Mouse (Mus musculus) testis, adult 2 months (tissue): ENCODE measurements at regions not wholly inside any gene's neighbourhood (a gene's known extent, or its start where the extent isn't known, plus 50 kb on each side); places are given as distances from the start of the nearest gene placed in this dataset.

Experiments used
- CTCF ChIP-seq: fragments of 200-500 bp; IDR thresholded peaks from 2 replicates; pipeline ENCODE4 v1.5.1; 2012; ENCODE audit warnings: low read depth, mild to moderate bottlenecking, inconsistent platforms, low read length, moderate library complexity; ENCODE audit not compliant: control insufficient read depth, insufficient read depth, insufficient replicate concordance
- POLR2A ChIP-seq: fragments of 200-500 bp; IDR thresholded peaks from 2 replicates; pipeline ENCODE4 v1.6.1; 2012; ENCODE audit warnings: low read depth, mild to moderate bottlenecking, inconsistent platforms, low read length, moderate library complexity; ENCODE audit not compliant: control insufficient read depth

GRCm38 (mm10) chr13:64568876-64569275 lies 71.3 kb upstream of the Fam240b start:
- TF ChIP-seq CTCF (no peak), POLR2A (no peak)
